Mouse (Mus musculus): Measurements from ENCODE around the gene Thbs2. TPM values are rescaled to one million over a fixed set of nuclear protein-coding genes. Genes with fewer than 3 reads are reported as not detected.
A peak's percentile ranks its signal among the peaks of the same experiment; 100 is the strongest.

The Thbs2 gene
- total and polyA plus RNA-seq, 3 experiments, result 0.03 TPM; not detected in 2

- in situ Hi-C loops (cut with MboI; ENCODE audit: low pct_ligation_motif_present, low pct_unique_long_range_greater_than_20kb, low sequenced_read_pairs), result no loop called here
- H3K4me3 ChIP-seq (replicated peaks in 1 of 3; ENCODE audit: low read depth in 2 of 3, low read length in 2 of 3, poor library complexity in 1 of 3), result no peak overlapping the region
- no peak overlapping the region for H3K4me2 ChIP-seq (ENCODE audit: insufficient read depth, low read depth, poor library complexity, severe bottlenecking)
- dilution Hi-C loops (cut with MboI; ENCODE audit: extremely low pct_ligation_motif_present, extremely low pct_unique_long_range_greater_than_20kb, low sequenced_read_pairs), result no loop called here
- no peaks in the 10 kb centered on the region for H3K36me3 ChIP-seq (replicated peaks in 1 of 2; ENCODE audit: control insufficient read depth in 1 of 2, insufficient read depth in 1 of 2, low read length in 1 of 2)
- no peaks in the 10 kb centered on the region for H3K27me3 ChIP-seq (replicated peaks)
- TF ChIP-seq HCFC1 (IDR thresholded peaks at IDR 0.05; ENCODE audit: low read depth, low read length) (no peak), SIN3A (IDR thresholded peaks at IDR 0.05; ENCODE audit: low read length) (no peak), ZNF384 (IDR thresholded peaks at IDR 0.05; ENCODE audit: low read depth, low read length) (no peak), USF2 (conservative IDR thresholded peaks at IDR 0.05; ENCODE audit: low read depth, low read length) (no peak), MXI1 (IDR thresholded peaks at IDR 0.05; ENCODE audit: low read depth, low read length) (no peak), GABPA (IDR thresholded peaks at IDR 0.05; ENCODE audit: insufficient replicate concordance, low read depth, low read length) (no peak)
- H3K27ac ChIP-seq (ENCODE audit: insufficient read depth, low read depth), result no peak overlapping the region
- no peaks in the 10 kb centered on the region for H3K79me2 ChIP-seq (replicated peaks; ENCODE audit: control insufficient read depth, extremely low read depth, insufficient read depth, poor library complexity, severe bottlenecking)
- no peaks in the 10 kb centered on the region for H3K9me3 ChIP-seq (replicated peaks; ENCODE audit: low read length)
- DNase-seq (ENCODE audit: extremely low read depth), result no peak
- no peak overlapping the region for H3K9ac ChIP-seq (ENCODE audit: insufficient read depth, low read depth)
- peaks cover 0 to 8% of the 10 kb centered on the region in 2 experiments; a peak in 2 of 4 replicates for H3K4me1 ChIP-seq (ENCODE audit: control insufficient read depth in 1 of 2, insufficient read depth in 2 of 2)
Observed at GRCm38 (mm10) chr17:14720227-14720626, 26.2 kb upstream of the Thbs2 start.

DNA sequence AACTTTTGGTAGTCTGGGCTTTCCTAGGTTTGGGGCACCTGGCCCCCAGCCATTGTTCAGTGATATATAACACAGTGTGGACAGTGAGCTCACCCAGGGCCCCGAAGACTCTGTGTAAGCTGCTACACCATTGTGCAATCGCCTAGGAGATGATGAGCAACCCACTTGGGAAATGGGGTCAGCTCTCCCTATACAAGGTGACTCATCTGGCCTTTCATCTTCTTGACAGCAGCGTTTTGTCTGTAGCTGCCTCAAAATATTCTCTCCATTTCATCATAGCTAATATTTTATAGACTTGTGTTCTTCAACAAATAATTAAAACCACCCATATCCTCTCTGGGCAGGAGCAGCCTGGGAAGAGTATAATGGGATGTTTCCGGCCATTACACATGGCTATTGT lies 24.8 kb upstream of the Thbs2 start:
- H3K4me3 ChIP-seq (replicated peaks in 1 of 3; ENCODE audit: low read depth in 2 of 3, low read length in 2 of 3, poor library complexity in 1 of 3), result no peak overlapping the region
- H3K9me3 ChIP-seq (replicated peaks; ENCODE audit: low read length), result no peaks in the 10 kb centered on the region
- no peak overlapping the region for H3K27ac ChIP-seq (ENCODE audit: insufficient read depth, low read depth)
- TF ChIP-seq NRF1 (IDR thresholded peaks at IDR 0.05; ENCODE audit: low read depth, low read length), result no peak
- TF ChIP-seq ZNF384 (IDR thresholded peaks at IDR 0.05; ENCODE audit: low read depth, low read length), result no peak
- TF ChIP-seq TCF12 (IDR thresholded peaks at IDR 0.05; ENCODE audit: low read depth, low read length), result no peak
- TF ChIP-seq SMC3 (IDR thresholded peaks at IDR 0.05; ENCODE audit: low read depth, low read length), result no peak
- TF ChIP-seq MAX (IDR thresholded peaks at IDR 0.05; ENCODE audit: low read length), result no peak
- TF ChIP-seq BHLHE40 (IDR thresholded peaks at IDR 0.05; ENCODE audit: low read depth, low read length), result no peak
- H3K36me3 ChIP-seq (replicated peaks in 1 of 2; ENCODE audit: control insufficient read depth in 1 of 2, insufficient read depth in 1 of 2, low read length in 1 of 2), result no peaks in the 10 kb centered on the region
- in situ Hi-C loops (cut with MboI; ENCODE audit: low pct_ligation_motif_present, low pct_unique_long_range_greater_than_20kb, low sequenced_read_pairs), result no loop called here
- dilution Hi-C loops (cut with MboI; ENCODE audit: extremely low pct_ligation_motif_present, extremely low pct_unique_long_range_greater_than_20kb, low sequenced_read_pairs), result no loop called here
- no peaks in the 10 kb centered on the region for H3K79me2 ChIP-seq (replicated peaks; ENCODE audit: control insufficient read depth, extremely low read depth, insufficient read depth, poor library complexity, severe bottlenecking)
- DNase-seq (ENCODE audit: extremely low read depth), result peak; percentile 7
- H3K9ac ChIP-seq (ENCODE audit: insufficient read depth, low read depth), result no peak overlapping the region
- peaks cover 0 to 3% of the 10 kb centered on the region in 2 experiments; a peak in 2 of 4 replicates for H3K4me1 ChIP-seq (ENCODE audit: control insufficient read depth in 1 of 2, insufficient read depth in 2 of 2)
- H3K4me2 ChIP-seq (ENCODE audit: insufficient read depth, low read depth, poor library complexity, severe bottlenecking), result no peak overlapping the region
- H3K27me3 ChIP-seq (replicated peaks), result no peaks in the 10 kb centered on the region

DNA sequence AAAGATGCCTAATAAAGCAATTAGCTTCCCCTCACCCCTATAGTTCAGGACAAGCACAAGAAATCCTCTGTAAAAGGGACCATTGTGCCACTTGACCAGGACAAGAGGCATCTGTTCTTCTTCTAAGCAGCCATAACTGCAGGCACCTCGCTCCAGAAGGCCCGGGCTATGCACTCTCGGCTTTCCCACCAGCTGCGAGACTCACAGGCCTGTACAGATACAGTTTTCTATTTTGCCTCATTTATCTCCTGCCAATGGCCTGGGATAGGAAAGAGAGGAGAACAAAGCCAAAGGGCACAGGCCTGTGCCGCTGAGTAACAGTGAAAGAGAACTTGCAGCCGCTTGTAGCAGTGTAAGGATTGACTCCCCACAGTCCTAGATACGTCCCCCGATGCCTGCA lies 20.7 kb upstream of the Thbs2 start:
- peaks cover 0 to 3% of the 10 kb centered on the region in 2 experiments; a peak in 2 of 4 replicates for H3K4me1 ChIP-seq (ENCODE audit: control insufficient read depth in 1 of 2, insufficient read depth in 2 of 2)
- no peak overlapping the region for H3K27ac ChIP-seq (ENCODE audit: insufficient read depth, low read depth)
- no peaks in the 10 kb centered on the region for H3K9me3 ChIP-seq (replicated peaks; ENCODE audit: low read length)
- no peak overlapping the region for H3K4me3 ChIP-seq (replicated peaks in 1 of 3; ENCODE audit: low read depth in 2 of 3, low read length in 2 of 3, poor library complexity in 1 of 3)
- H3K4me2 ChIP-seq (ENCODE audit: insufficient read depth, low read depth, poor library complexity, severe bottlenecking), result no peak overlapping the region
- TF ChIP-seq KAT2A (IDR thresholded peaks at IDR 0.05; ENCODE audit: insufficient replicate concordance, low read length), result no peak
- no peak for TF ChIP-seq CHD2 (IDR thresholded peaks at IDR 0.05; ENCODE audit: low read length)
- no peak for TF ChIP-seq ZMIZ1 (IDR thresholded peaks at IDR 0.05; ENCODE audit: low read depth, low read length)
- TF ChIP-seq POLR2AphosphoS2 (IDR thresholded peaks at IDR 0.05; ENCODE audit: low read depth, low read length), result no peak
- TF ChIP-seq UBTF (IDR thresholded peaks at IDR 0.05; ENCODE audit: low read depth, low read length), result no peak
- no peak for TF ChIP-seq TBP (conservative IDR thresholded peaks at IDR 0.05; ENCODE audit: low read depth, low read length)
- no peak for TF ChIP-seq E2F4 (IDR thresholded peaks at IDR 0.05; ENCODE audit: insufficient replicate concordance, low read depth, low read length)
- TF ChIP-seq CTCF (conservative IDR thresholded peaks at IDR 0.05 in 1 of 2, IDR thresholded peaks at IDR 0.05 in 1 of 2; ENCODE audit: low read depth in 2 of 2, low read length in 2 of 2), result no peak
- TF ChIP-seq POLR2A (IDR thresholded peaks at IDR 0.05; ENCODE audit: low read depth, low read length), result no peak
- TF ChIP-seq MAX (IDR thresholded peaks at IDR 0.05; ENCODE audit: low read length), result no peak
- TF ChIP-seq SMC3 (IDR thresholded peaks at IDR 0.05; ENCODE audit: low read depth, low read length), result no peak
- no peak for TF ChIP-seq IRF4 (IDR thresholded peaks at IDR 0.05; ENCODE audit: low read depth, low read length)
- TF ChIP-seq CHD1 (IDR thresholded peaks at IDR 0.05; ENCODE audit: low read depth, low read length), result no peak
- TF ChIP-seq NELFE (IDR thresholded peaks at IDR 0.05; ENCODE audit: low read depth, low read length), result no peak
- H3K9ac ChIP-seq (ENCODE audit: insufficient read depth, low read depth), result no peak overlapping the region
- H3K36me3 ChIP-seq (replicated peaks in 1 of 2; ENCODE audit: control insufficient read depth in 1 of 2, insufficient read depth in 1 of 2, low read length in 1 of 2), result no peaks in the 10 kb centered on the region
- in situ Hi-C loops (cut with MboI; ENCODE audit: low pct_ligation_motif_present, low pct_unique_long_range_greater_than_20kb, low sequenced_read_pairs) (no loop called here), dilution Hi-C loops (cut with MboI; ENCODE audit: extremely low pct_ligation_motif_present, extremely low pct_unique_long_range_greater_than_20kb, low sequenced_read_pairs) (no loop called here)
- no peaks in the 10 kb centered on the region for H3K79me2 ChIP-seq (replicated peaks; ENCODE audit: control insufficient read depth, extremely low read depth, insufficient read depth, poor library complexity, severe bottlenecking)
- DNase-seq (ENCODE audit: extremely low read depth), result no peak
- H3K27me3 ChIP-seq (replicated peaks), result no peaks in the 10 kb centered on the region
